Mouse (Mus musculus): ENCODE results near the gene Rhog.

DNA sequence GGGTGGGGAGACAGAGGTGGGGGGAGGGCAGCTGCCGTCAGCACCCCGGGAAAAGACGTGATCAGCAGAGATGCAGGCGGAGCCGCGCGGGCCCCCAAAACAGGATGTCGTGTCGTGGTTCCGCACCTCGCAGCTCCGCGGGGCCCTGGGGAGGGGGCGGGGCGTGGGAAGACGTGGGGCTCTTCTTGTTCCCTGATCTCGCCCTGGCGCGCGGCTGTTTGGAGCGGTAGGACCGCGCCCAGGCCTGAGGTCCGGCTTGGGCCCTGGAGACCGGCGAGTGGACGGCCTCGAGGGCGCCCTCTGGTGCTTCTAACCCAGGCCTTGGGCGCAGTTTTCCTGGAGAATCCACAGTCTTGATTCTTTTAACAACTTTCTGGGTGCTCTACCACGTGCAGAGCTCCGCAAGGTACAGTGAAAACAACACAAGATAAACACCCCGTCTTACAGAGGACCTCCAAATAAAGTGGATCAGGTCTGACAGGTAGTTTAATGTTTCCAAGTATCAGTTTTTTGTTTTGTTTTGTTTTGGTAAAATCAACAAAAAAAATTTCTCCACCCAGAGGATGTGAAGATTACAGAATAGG lies 5.1 kb downstream of the Rhog start:
- peak; percentile 47; the same call in 1 of the 2 replicates for TF ChIP-seq POLR2A (IDR thresholded peaks at IDR 0.05; ENCODE audit: borderline replicate concordance, low read depth, low read length)
- 0 out of 2 replicates have a peak, but pooled peaks have one; percentile 12 for TF ChIP-seq CTCF (IDR thresholded peaks at IDR 0.05; ENCODE audit: low read depth, low read length)
